Mouse (Mus musculus): ENCODE measurements around the gene Nptn.

Gene Nptn

GRCm38 (mm10) chr9:58657735-58658512, 75.9 kb downstream of the Nptn start:
- no peak for DNase-seq

- DNase-seq = no peak
Measured at GRCm38 (mm10) chr9:58658596-58659309, 76.7 kb downstream of the Nptn start.

GRCm38 (mm10) chr9:58659331-58659730, 77.3 kb downstream of the Nptn start:
- no peak for DNase-seq

- no peak for DNase-seq
Measured at GRCm38 (mm10) chr9:58659989-58660388, 77.9 kb downstream of the Nptn start.

GRCm38 (mm10) chr9:58660673-58661072, 78.6 kb downstream of the Nptn start:
- no peak for DNase-seq

GRCm38 (mm10) chr9:58662007-58662406, 80.0 kb downstream of the Nptn start:
- DNase-seq = no peak

- no peak for DNase-seq
Measured at GRCm38 (mm10) chr9:58662791-58663190, 80.8 kb downstream of the Nptn start.

- no peak for DNase-seq
Measured at GRCm38 (mm10) chr9:58665492-58665891, 83.5 kb downstream of the Nptn start.

- DNase-seq = no peak
Measured at GRCm38 (mm10) chr9:58666191-58666590, 84.2 kb downstream of the Nptn start.

GRCm38 (mm10) chr9:58667244-58667643, 85.2 kb downstream of the Nptn start:
- no peak for DNase-seq

GRCm38 (mm10) chr9:58668171-58668570, 86.1 kb downstream of the Nptn start:
- DNase-seq = no peak

GRCm38 (mm10) chr9:58669071-58669470, 87.0 kb downstream of the Nptn start:
- no peak for DNase-seq

- DNase-seq = no peak
Measured at GRCm38 (mm10) chr9:58669819-58670218, 87.8 kb downstream of the Nptn start.

- DNase-seq = no peak
Measured at GRCm38 (mm10) chr9:58672474-58672873, 90.4 kb downstream of the Nptn start.

- DNase-seq = no peak
Measured at GRCm38 (mm10) chr9:58674736-58675135, 92.7 kb downstream of the Nptn start.

GRCm38 (mm10) chr9:58675371-58675770, 93.3 kb downstream of the Nptn start:
- no peak for DNase-seq

GRCm38 (mm10) chr9:58681411-58681810, 99.4 kb downstream of the Nptn start:
- DNase-seq = no peak

GRCm38 (mm10) chr9:58682106-58682505, 100.1 kb downstream of the Nptn start:
- DNase-seq = no peak

- DNase-seq = no peak
Measured at GRCm38 (mm10) chr9:58683372-58683771, 101.3 kb downstream of the Nptn start.

- no peak for DNase-seq
Measured at GRCm38 (mm10) chr9:58685290-58685689, 103.2 kb downstream of the Nptn start.

GRCm38 (mm10) chr9:58688076-58688475, 106.0 kb downstream of the Nptn start:
- DNase-seq = no peak

- DNase-seq = no peak
Measured at GRCm38 (mm10) chr9:58690701-58691100, 108.7 kb downstream of the Nptn start.

- no peak for DNase-seq
Measured at GRCm38 (mm10) chr9:58691471-58691870, 109.4 kb downstream of the Nptn start.

- no peak for DNase-seq
Measured at GRCm38 (mm10) chr9:58698486-58698885, 116.4 kb downstream of the Nptn start.

Data from B cell, adult 2 months (primary cell).